Mouse (Mus musculus): Measurements from ENCODE around the gene Fam117a. TPM values are rescaled to one million over a fixed set of nuclear protein-coding genes. Genes with fewer than 3 reads are reported as not detected.
A peak's percentile ranks its signal among the peaks of the same experiment; 100 is the strongest.

Gene Fam117a
- polyA plus RNA-seq, 1 experiment from 2014 or later, result 11.7 TPM

- no peak overlapping the region for H3K4me3 ChIP-seq
- H3K9ac ChIP-seq, result no peak overlapping the region
- H3K27me3 ChIP-seq, result no peaks in the 10 kb centered on the region
- no peaks in the 10 kb centered on the region for H3K36me3 ChIP-seq
- no peak overlapping the region for H3K4me2 ChIP-seq (replicated peaks)
- 0 out of 2 replicates have a peak, but pooled peaks cover 2% of the 10 kb centered on the region for H3K4me1 ChIP-seq
- H3K27ac ChIP-seq, result no peak overlapping the region
- no peaks in the 10 kb centered on the region for H3K9me3 ChIP-seq (replicated peaks)
- 90% methylated on average over 12 of the region's 12 CpGs for WGBS
- no peak for ATAC-seq (ENCODE audit: low FRiP score)
Measured at GRCm38 (mm10) chr11:95354945-95355660, 18.3 kb downstream of the Fam117a start.

GRCm38 (mm10) chr11:95355661-95356011 lies 18.8 kb downstream of the Fam117a start:
- Histone ChIP-seq H3K9ac (no peak overlapping the region), H3K27me3 (no peaks in the 10 kb centered on the region), H3K27ac (no peak overlapping the region), H3K4me2 (replicated peaks) (no peak overlapping the region), H3K4me3 (no peak overlapping the region), H3K4me1 (0 out of 2 replicates have a peak, but pooled peaks cover 2% of the 10 kb centered on the region), H3K36me3 (no peaks in the 10 kb centered on the region), H3K9me3 (replicated peaks) (no peaks in the 10 kb centered on the region)
- no peak for ATAC-seq (ENCODE audit: low FRiP score)
- WGBS, result 89% methylated on average over 5 of the region's 5 CpGs

DNA sequence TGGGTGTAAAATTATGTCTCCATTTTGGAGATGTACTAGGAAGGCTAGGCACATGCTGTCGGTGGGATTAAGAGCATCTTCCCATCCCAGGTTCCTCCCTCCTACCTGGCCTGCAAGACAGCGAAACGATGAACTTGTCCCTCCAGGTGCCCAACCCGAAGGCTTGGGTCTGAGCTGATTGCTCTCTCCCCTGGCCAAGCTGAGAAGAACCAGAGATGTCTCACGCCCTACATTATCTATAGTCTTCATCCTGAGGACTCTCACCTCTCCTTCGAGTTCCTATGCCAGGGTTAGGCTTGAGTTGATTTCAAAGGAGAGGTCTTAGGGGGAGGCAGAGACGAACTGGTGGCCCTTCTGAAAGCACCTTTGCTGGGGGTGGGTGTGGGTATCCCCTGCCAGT lies 19.2 kb downstream of the Fam117a start:
- no peak overlapping the region for H3K4me2 ChIP-seq (replicated peaks)
- H3K27ac ChIP-seq, result 0 out of 2 replicates have a peak overlapping the region, but pooled peaks have one; percentile 17

GRCm38 (mm10) chr11:95356469-95357273 lies 19.9 kb downstream of the Fam117a start:
- no peak overlapping the region for H3K4me2 ChIP-seq (replicated peaks)
- no peak for ATAC-seq (ENCODE audit: low FRiP score)
- H3K9ac ChIP-seq, result no peak overlapping the region
- no peaks in the 10 kb centered on the region for H3K9me3 ChIP-seq (replicated peaks)
- H3K27ac ChIP-seq, result peak overlapping the region; percentile 17; the same call in 1 of the 2 replicates
- no peak overlapping the region for H3K4me3 ChIP-seq
- H3K36me3 ChIP-seq, result no peaks in the 10 kb centered on the region
- no peaks in the 10 kb centered on the region for H3K27me3 ChIP-seq
- 85% methylated on average over 17 of the region's 17 CpGs for WGBS
- H3K4me1 ChIP-seq, result 0 out of 2 replicates have a peak, but pooled peaks cover 2% of the 10 kb centered on the region

More for the DNA sequence above, 19.2 kb downstream of the Fam117a start:
- Histone ChIP-seq H3K9me3 (replicated peaks) (no peaks in the 10 kb centered on the region), H3K27me3 (no peaks in the 10 kb centered on the region), H3K36me3 (no peaks in the 10 kb centered on the region), H3K4me1 (0 out of 2 replicates have a peak, but pooled peaks cover 2% of the 10 kb centered on the region), H3K4me3 (no peak overlapping the region), H3K9ac (no peak overlapping the region)
- ATAC-seq (ENCODE audit: low FRiP score), result no peak
- 89% methylated on average over 7 of the region's 7 CpGs for WGBS

DNA sequence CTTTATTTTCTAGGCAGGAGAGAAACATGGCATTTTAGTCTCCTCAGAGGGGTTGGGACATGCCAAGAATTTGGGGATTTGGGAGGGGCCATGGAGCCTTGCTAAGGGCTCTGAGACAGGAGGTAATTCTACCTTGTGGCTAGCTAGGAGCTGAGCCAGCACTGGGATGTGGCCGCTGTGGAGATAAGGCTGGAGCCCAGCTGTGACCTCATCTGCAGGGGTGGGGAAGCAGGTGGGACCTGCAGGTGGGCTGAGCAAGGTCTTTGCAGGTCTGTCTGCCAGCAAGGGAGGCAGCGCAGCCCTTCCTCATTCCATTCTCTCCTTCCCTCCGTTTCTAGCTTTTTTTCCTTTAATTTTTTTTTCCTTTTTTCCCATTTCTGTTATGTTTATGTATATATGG lies 21.4 kb downstream of the Fam117a start:
- Histone ChIP-seq H3K27me3 (no peaks in the 10 kb centered on the region), H3K27ac (no peak overlapping the region), H3K4me1 (0 out of 2 replicates have a peak, but pooled peaks cover 2% of the 10 kb centered on the region), H3K9me3 (replicated peaks) (no peaks in the 10 kb centered on the region), H3K36me3 (no peaks in the 10 kb centered on the region), H3K4me3 (no peak overlapping the region), H3K4me2 (replicated peaks) (no peak overlapping the region), H3K9ac (no peak overlapping the region)
- WGBS, result 57% methylated on average over 3 of the region's 3 CpGs
- ATAC-seq (ENCODE audit: low FRiP score), result no peak

GRCm38 (mm10) chr11:95364388-95364787 lies 27.6 kb downstream of the Fam117a start:
- Histone ChIP-seq H3K36me3 (no peaks in the 10 kb centered on the region), H3K27me3 (no peaks in the 10 kb centered on the region), H3K4me2 (replicated peaks) (no peak overlapping the region), H3K9me3 (replicated peaks) (no peaks in the 10 kb centered on the region), H3K27ac (no peak overlapping the region), H3K4me1 (no peaks in the 10 kb centered on the region), H3K4me3 (no peak overlapping the region), H3K9ac (no peak overlapping the region)
- ATAC-seq (ENCODE audit: low FRiP score), result no peak
- 88% methylated on average over 5 of the region's 5 CpGs for WGBS

DNA sequence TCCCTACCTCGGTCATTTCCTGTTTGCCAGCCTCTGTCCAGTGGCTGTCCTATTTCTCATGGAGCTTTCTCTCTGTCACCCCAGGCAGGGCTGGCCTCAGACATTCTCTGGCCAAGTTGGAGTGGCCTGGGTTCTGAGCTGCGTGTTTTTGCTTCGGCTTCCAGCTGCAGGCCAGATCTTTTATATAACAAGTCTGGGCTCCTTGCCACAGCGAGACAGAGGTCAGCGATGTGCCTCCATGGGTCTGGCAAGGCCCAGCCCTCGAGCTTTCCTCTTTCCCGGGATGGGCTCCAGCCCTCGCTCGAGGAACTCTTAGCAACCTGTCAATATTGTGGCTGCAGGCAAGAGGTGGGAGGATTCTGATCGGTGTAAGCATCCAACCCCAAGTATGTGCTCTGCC lies 28.8 kb downstream of the Fam117a start:
- Histone ChIP-seq H3K4me3 (no peak overlapping the region), H3K36me3 (no peaks in the 10 kb centered on the region), H3K27me3 (no peaks in the 10 kb centered on the region), H3K9me3 (replicated peaks) (no peaks in the 10 kb centered on the region), H3K9ac (no peak overlapping the region), H3K4me1 (no peaks in the 10 kb centered on the region), H3K4me2 (replicated peaks) (no peak overlapping the region), H3K27ac (no peak overlapping the region)
- ATAC-seq (ENCODE audit: low FRiP score), result no peak
- WGBS, result 88% methylated on average over 10 of the region's 10 CpGs

DNA sequence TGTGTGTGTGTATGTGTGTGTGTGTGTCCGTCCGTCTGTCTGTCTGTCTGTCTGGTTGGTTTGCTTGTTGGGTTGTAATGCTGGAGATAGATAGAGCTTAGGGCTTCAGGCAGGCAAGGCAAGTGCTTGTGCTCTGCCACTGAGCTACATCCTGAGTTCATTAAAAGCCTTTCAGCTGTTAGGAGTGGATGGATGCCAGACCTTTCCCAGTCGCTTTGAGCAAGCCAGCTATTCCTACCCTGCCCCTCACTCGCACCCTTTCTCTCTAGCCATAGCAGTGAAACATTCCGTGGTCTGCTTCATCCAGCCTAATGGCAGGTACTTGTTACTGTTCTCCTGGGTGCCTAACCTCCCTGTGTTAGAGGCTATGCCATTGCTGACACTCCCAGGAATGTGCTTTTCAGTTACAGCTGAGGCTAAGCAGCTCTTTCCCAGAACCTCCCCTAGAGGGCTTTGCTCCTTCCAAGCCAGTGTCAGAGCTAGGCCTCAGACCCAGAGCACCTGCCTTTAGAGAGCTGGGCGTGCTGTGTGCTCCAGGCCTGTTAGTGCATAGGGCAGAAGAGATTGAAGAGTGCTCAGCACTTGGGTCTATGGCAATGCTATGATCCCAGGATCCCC lies 29.6 kb downstream of the Fam117a start:
- Histone ChIP-seq H3K9me3 (replicated peaks) (no peaks in the 10 kb centered on the region), H3K9ac (no peak overlapping the region), H3K4me2 (replicated peaks) (no peak overlapping the region), H3K4me1 (no peaks in the 10 kb centered on the region), H3K36me3 (no peaks in the 10 kb centered on the region), H3K4me3 (no peak overlapping the region), H3K27me3 (no peaks in the 10 kb centered on the region), H3K27ac (no peak overlapping the region)
- 90% methylated on average over 6 of the region's 6 CpGs for WGBS
- ATAC-seq (ENCODE audit: low FRiP score), result no peak

GRCm38 (mm10) chr11:95367011-95367735 lies 30.4 kb downstream of the Fam117a start:
- WGBS, result 83% methylated on average over 8 of the region's 8 CpGs

DNA sequence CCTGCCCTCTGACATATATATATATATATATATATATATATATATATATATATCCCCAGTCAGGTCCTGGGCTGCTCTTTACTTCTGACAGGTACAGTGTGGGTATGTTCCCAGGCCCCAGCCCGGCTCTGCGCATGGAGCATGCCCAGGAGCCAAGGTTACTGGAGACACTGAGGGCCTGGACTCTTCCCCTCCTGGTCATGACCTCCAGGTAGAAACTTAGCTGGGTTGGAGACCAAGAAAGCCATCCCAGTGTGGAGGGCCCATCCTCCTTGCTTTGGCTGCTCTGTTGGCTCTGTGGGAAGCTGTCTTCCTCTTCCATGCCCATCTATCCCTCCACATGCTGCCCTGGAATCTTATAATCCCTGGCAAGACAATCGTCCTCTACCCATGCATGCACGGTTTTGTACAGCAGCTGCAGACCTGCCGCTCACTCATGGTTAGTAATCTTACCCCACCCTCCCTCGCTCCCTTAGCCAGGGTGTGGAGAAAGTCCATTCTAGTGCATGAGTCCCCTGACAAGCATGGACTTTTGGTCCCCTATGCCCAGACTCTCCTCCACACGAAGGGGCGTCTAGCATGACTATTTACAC lies 31.5 kb downstream of the Fam117a start:
- Histone ChIP-seq H3K27me3 (no peaks in the 10 kb centered on the region), H3K9ac (no peak overlapping the region), H3K36me3 (peaks cover 8% of the 10 kb centered on the region; the same call in 1 of the 2 replicates), H3K27ac (no peak overlapping the region), H3K4me2 (replicated peaks) (no peak overlapping the region), H3K4me1 (no peaks in the 10 kb centered on the region), H3K4me3 (no peak overlapping the region), H3K9me3 (replicated peaks) (no peaks in the 10 kb centered on the region)
- WGBS, result 93% methylated on average over 8 of the region's 8 CpGs
- no peak for ATAC-seq (ENCODE audit: low FRiP score)

More at GRCm38 (mm10) chr11:95367011-95367735, 30.4 kb downstream of the Fam117a start:
- Histone ChIP-seq H3K9me3 (replicated peaks) (no peaks in the 10 kb centered on the region), H3K36me3 (0 out of 2 replicates have a peak, but pooled peaks cover under 1% of the 10 kb centered on the region), H3K27me3 (no peaks in the 10 kb centered on the region), H3K9ac (no peak overlapping the region), H3K27ac (no peak overlapping the region), H3K4me2 (replicated peaks) (no peak overlapping the region), H3K4me3 (no peak overlapping the region), H3K4me1 (no peaks in the 10 kb centered on the region)
- no peak for ATAC-seq (ENCODE audit: low FRiP score)

DNA sequence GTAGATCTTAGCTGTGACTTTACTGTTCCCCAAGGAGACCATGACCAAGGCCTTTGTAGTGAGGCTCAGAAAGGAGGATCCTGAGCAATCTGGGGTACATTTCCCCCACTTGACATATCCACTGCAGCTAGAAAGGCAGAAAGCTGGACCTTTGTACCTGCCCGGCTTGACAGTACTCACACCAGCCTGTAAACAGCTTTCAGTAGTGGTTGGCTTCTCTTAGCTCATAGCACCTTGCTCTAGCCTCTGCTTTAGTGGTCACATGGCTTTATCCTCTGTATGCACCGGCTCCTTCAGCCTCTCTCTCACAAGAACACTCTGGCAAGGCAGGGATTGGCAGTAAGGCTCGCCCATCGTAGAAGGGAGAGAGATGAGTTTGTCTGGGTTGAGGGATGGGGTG lies 32.1 kb downstream of the Fam117a start:
- Histone ChIP-seq H3K27ac (no peak overlapping the region), H3K4me2 (replicated peaks) (no peak overlapping the region), H3K9me3 (replicated peaks) (no peaks in the 10 kb centered on the region), H3K27me3 (no peaks in the 10 kb centered on the region), H3K4me3 (no peak overlapping the region), H3K4me1 (no peaks in the 10 kb centered on the region), H3K9ac (no peak overlapping the region), H3K36me3 (peaks cover 13% of the 10 kb centered on the region; the same call in 1 of the 2 replicates)
- ATAC-seq (ENCODE audit: low FRiP score), result no peak
- WGBS, result 95% methylated on average over 4 of the region's 4 CpGs

Data from hindbrain, embryonic 12.5 days (tissue).